Mouse (Mus musculus) midbrain, embryonic 16.5 days (tissue): Measurements from ENCODE around the gene Gm45062. TPM values are rescaled to one million over a fixed set of nuclear protein-coding genes. Genes with fewer than 3 reads are reported as not detected.

ENCODE experiments used
- ATAC-seq: fragments of 200-750 bp; cut with Nextera tagmentation; 2 replicates; pipeline ENCODE4 v1.8.0; 2017; ENCODE audit warnings: moderate TSS enrichment
- H3K27ac ChIP-seq: fragments of 300-500 bp; sonication (generic); 2 replicates; pipeline ENCODE4 v1.5.1; 2014; ENCODE audit warnings: mild to moderate bottlenecking, low read length, mixed read lengths
- H3K27me3 ChIP-seq: fragments of 300-500 bp; sonication (generic); 2 replicates; pipeline ENCODE4 v1.6.1; 2014; ENCODE audit warnings: low read depth, low read length, mixed read lengths; ENCODE audit not compliant: control insufficient read depth, insufficient read depth
- H3K36me3 ChIP-seq: fragments of 300-500 bp; sonication (generic); 2 replicates; pipeline ENCODE4 v1.6.1; 2014; ENCODE audit warnings: mild to moderate bottlenecking, low read length, moderate library complexity, mixed read lengths; ENCODE audit not compliant: control insufficient read depth, insufficient read depth
- H3K4me1 ChIP-seq: fragments of 300-500 bp; sonication (generic); 2 replicates; pipeline ENCODE4 v1.6.1; 2014; ENCODE audit warnings: mild to moderate bottlenecking, low read length, mixed read lengths; ENCODE audit not compliant: control insufficient read depth, insufficient read depth
- H3K4me2 ChIP-seq: fragments of 300-500 bp; sonication (generic); 2 replicates; pipeline ENCODE4 v1.6.1; 2014; ENCODE audit warnings: mild to moderate bottlenecking, low read length, mixed read lengths
- H3K4me3 ChIP-seq: fragments of 300-500 bp; sonication (generic); 2 replicates; pipeline ENCODE4 v1.5.1; 2014; ENCODE audit warnings: low read depth, mild to moderate bottlenecking, low read length, moderate library complexity, mixed read lengths
- H3K9ac ChIP-seq: fragments of 300-500 bp; sonication (generic); 2 replicates; pipeline ENCODE4 v1.6.1; 2014; ENCODE audit warnings: low read depth, low read length, mixed read lengths
- H3K9me3 ChIP-seq: fragments of 300-500 bp; sonication (generic); replicated peaks from 2 replicates; pipeline ENCODE4 v1.6.1; 2014; ENCODE audit warnings: mild to moderate bottlenecking, low read length, mixed read lengths; ENCODE audit not compliant: control insufficient read depth, poor library complexity, severe bottlenecking
- WGBS: fragments of 180-500 bp; shearing (Covaris S2); extraction: QIAGEN DNeasy Blood & Tissue Kit; methylation state at CpG from one replicate; pipeline ENCODE4 v1.1.7; 2014; 5-methylcytosine and 5-hydroxymethylcytosine counted together
- polyA plus RNA-seq: library from polyadenylated mRNA; unstranded; fragments of >200 nt; fragmentation: Nextera tagmentation; extraction: Ambion mirVana; gene quantifications from 2 replicates; pipeline ENCODE4 v1.2.1, GENCODE M21; 2015

Gene Gm45062
- polyA plus RNA-seq, 1 experiment from 2014 or later = 9.6 TPM

DNA sequence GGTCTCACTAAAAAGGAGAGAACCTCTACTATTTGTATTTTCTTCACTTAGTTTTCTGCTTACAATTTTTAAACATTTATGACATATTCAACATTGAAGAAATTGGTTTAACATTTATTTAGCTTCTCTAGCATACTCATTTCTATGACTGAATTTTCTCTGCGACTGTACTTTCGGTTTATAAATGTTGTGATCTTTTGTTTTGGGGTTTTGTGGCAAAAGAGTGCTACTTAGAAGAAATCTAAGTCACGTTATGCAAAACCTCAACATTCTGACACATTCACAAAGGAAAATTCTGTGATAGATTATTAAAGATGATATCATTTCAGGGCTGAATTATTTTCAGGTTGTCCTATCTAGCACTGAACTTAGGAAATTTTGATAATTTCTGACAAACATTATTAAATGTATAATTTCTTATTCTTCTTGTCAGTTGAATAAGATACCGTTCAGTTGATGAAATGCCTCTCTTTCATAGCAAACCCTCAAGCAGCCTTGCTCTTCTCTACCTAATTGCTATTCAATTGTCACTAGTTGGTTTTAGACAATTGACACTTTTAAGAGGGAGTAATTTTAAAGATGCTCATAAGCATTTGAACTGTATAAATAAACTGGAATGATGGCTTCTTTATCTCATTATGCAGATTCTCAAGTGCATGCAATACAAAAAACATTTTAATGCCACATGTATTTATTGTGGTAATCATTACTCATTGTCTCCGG is 297.8 kb downstream of the Gm45062 start:
- WGBS = 87% methylated on average over 5 of the region's 5 CpGs
- Histone ChIP-seq H3K9ac (no peak overlapping the region), H3K27me3 (no peaks in the 10 kb centered on the region), H3K9me3 (no peaks in the 10 kb centered on the region), H3K4me3 (no peak overlapping the region), H3K4me1 (no peaks in the 10 kb centered on the region), H3K4me2 (no peak overlapping the region), H3K27ac (no peak overlapping the region), H3K36me3 (no peaks in the 10 kb centered on the region)
- ATAC-seq = no peak

DNA sequence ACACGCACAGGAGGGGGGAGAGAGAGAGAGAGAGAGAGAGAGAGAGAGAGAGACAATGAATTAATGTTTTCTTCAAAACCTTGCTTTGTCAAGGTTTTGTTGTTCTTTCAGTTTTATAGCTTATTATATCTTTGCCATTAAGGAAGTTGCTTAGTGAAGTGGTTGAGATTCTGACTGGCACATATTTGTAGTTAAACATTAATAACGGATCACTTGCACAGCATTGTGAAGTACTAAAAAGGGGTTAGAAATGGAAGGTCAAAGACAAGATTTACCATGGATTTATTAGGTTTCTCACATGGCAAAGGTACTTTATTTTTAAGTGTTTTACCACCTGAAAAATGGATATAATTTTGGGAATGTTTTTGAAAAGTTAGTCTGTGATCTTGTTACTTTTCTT is 301.4 kb downstream of the Gm45062 start:
- no peaks in the 10 kb centered on the region; the same call in 1 of the 2 replicates for H3K36me3 ChIP-seq
- no peaks in the 10 kb centered on the region for H3K27me3 ChIP-seq
- H3K9ac ChIP-seq = no peak overlapping the region
- H3K4me3 ChIP-seq = no peak overlapping the region
- ATAC-seq = no peak
- no peak overlapping the region for H3K4me2 ChIP-seq
- no peak overlapping the region for H3K27ac ChIP-seq
- no peaks in the 10 kb centered on the region for H3K4me1 ChIP-seq
- 86% methylated on average over 2 of the region's 2 CpGs for WGBS
- H3K9me3 ChIP-seq = no peaks in the 10 kb centered on the region

DNA sequence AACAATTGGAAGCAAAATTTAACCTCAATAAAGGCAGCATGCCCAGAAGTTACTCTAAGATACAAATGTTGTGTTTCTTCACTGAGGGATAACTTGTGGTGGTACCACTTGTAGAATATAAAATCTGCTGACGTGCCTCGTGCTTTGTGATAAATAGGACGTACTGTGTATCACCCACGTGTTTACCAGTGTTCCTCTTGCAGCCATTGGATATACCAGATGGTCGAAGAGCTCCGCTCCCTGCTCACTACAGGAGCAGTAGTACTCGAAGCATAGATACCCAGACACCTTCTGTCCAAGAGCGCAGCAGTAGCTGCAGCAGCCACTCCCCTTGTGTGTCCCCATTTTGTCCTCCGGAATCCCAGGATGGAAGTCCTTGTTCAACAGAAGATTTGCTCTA is 323.1 kb downstream of the Gm45062 start:
- Histone ChIP-seq H3K4me3 (no peak overlapping the region), H3K27me3 (no peaks in the 10 kb centered on the region), H3K4me2 (no peak overlapping the region), H3K4me1 (no peaks in the 10 kb centered on the region), H3K36me3 (0 out of 2 replicates have a peak, but pooled peaks cover 2% of the 10 kb centered on the region), H3K9me3 (no peaks in the 10 kb centered on the region), H3K9ac (no peak overlapping the region), H3K27ac (no peak overlapping the region)
- 97% methylated on average over 9 of the region's 9 CpGs for WGBS
- no peak for ATAC-seq

DNA sequence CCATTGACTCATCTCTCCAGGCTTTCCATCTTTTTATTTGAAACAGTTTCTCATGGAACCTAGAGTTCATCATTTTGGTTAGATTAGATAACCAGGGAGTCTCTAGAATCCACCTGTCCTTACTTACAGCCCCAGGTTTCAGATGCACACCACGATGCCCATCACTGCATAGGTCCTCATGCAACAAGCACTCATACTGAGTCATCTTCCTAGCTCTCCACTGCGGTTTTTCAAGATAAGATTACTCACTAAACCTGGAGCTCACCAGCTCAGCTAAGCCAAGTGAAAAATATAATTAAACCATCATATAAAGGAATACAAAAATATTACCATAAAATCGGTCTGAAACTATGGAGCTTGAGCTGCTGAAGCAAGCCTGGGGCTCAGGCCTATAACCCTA is 324.6 kb downstream of the Gm45062 start:
- WGBS = 92% methylated on average over 3 of the region's 3 CpGs
- H3K27me3 ChIP-seq = no peaks in the 10 kb centered on the region
- H3K4me2 ChIP-seq = no peak overlapping the region
- H3K9me3 ChIP-seq = no peaks in the 10 kb centered on the region
- H3K9ac ChIP-seq = no peak overlapping the region
- 0 out of 2 replicates have a peak, but pooled peaks cover 2% of the 10 kb centered on the region for H3K36me3 ChIP-seq
- H3K27ac ChIP-seq = no peak overlapping the region
- H3K4me1 ChIP-seq = no peaks in the 10 kb centered on the region
- ATAC-seq = no peak
- no peak overlapping the region for H3K4me3 ChIP-seq

DNA sequence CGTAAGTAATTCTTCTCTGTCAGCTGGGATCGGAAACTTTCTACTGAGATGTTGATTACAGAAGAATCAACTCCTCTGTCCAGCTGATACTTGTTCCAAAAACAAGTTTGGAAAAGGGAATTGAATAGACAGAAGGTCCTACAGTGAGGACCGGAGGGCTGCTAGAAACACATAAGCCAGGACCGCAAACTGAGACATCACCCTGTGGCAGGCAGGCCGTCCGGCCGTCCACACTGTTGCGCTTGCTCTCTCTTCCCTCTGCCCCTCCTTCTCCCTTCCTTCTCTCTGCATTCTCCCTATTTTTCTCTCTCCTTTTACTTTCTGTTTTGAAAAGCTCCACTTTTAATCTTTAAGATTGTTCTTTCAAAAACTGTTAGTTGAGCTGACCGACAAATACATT is 332.4 kb downstream of the Gm45062 start:
- Histone ChIP-seq H3K27me3 (no peaks in the 10 kb centered on the region), H3K27ac (no peak overlapping the region), H3K4me3 (no peak overlapping the region), H3K4me1 (no peaks in the 10 kb centered on the region), H3K9ac (no peak overlapping the region), H3K4me2 (no peak overlapping the region), H3K9me3 (no peaks in the 10 kb centered on the region), H3K36me3 (no peaks in the 10 kb centered on the region)
- 87% methylated on average over 9 of the region's 9 CpGs for WGBS
- no peak for ATAC-seq

DNA sequence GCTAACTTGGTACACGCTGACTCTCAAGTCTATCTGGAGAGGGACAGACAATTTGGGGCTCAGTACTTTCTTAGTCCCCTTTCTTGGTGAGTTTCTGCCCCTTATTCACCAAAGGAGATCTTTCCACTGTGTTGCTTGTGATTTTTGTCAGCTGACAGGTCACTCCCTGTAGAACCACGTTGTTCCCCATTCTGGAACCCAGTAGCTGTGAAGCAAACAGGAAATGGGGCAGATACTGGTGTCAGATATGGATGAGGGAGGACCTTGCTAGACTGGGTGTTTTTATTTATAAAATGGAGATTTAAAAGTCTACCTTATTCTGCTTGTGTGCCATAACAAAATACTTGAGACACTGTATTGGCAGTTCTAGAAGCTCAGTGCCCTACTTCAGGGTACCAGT is 358.1 kb downstream of the Gm45062 start:
- no peak for ATAC-seq
- Histone ChIP-seq H3K4me1 (no peaks in the 10 kb centered on the region), H3K9me3 (no peaks in the 10 kb centered on the region), H3K4me3 (no peak overlapping the region), H3K4me2 (no peak overlapping the region), H3K27me3 (no peaks in the 10 kb centered on the region), H3K9ac (no peak overlapping the region), H3K36me3 (no peaks in the 10 kb centered on the region), H3K27ac (no peak overlapping the region)
- whole genome bisulfite sequencing = 74% methylated on average over 2 of the region's 2 CpGs

DNA sequence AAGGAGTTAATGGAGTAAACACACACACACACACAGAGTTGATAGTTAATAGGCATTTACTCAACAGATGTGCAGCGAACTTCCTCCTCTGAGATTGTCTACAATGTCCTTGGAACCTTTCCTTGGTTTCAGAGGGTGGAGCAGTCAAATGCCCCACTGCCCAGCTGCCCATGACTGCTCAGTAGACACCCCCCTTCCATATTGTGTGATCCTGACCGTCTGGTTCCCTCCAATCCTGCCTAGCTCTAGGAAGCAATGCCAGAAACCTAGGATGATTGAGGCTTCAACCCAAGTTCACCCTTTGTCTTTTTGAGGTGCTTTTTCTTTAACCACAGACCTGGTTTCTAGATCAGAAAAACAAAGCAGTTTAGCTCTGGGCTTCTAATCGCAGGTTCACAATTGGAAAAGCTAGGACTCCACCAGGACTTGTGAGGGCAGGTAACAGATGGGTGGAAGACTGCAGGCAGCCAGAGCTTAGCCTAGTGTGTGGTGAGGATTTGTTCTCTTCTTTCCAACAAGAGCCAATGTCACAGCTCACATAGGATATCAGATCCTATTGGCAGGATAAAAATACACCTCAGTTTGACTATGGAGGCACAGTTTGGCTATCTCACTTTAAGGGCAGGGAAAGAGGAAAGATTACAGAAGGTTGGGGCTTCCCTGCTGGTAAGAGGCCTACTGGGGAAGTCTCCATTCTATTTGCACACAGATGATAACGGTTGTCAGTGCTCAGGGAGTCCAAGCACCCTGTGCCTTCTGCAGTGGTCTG is 360.5 kb downstream of the Gm45062 start:
- no peak for ATAC-seq
- WGBS = 84% methylated on average over 4 of the region's 4 CpGs
- H3K27me3 ChIP-seq = no peaks in the 10 kb centered on the region
- no peak overlapping the region for H3K9ac ChIP-seq
- no peak overlapping the region for H3K27ac ChIP-seq
- no peaks in the 10 kb centered on the region for H3K9me3 ChIP-seq
- H3K36me3 ChIP-seq = no peaks in the 10 kb centered on the region
- H3K4me1 ChIP-seq = no peaks in the 10 kb centered on the region
- H3K4me3 ChIP-seq = no peak overlapping the region
- H3K4me2 ChIP-seq = no peak overlapping the region

DNA sequence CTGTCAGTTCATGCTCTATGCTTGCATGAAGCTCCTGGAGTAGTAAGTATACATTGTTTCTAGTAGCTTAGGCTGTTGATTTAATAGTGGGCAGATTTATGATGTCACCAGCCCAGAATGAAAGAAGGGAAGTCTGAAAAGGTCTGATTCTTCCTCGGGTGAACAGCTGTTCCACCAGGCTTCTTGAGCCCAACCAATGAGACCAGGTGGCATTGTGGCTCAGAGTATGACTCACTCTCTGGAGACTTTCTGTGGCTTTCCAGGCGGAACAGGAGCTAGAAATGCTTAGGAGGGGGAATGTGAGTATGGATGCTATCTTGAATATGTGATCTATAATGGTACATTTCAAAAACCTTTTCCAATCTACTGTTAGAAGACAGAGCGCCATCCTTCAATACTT is 363.8 kb downstream of the Gm45062 start:
- no peak overlapping the region for H3K4me3 ChIP-seq
- WGBS = 78% methylated on average over 3 of the region's 3 CpGs
- no peaks in the 10 kb centered on the region for H3K4me1 ChIP-seq
- no peaks in the 10 kb centered on the region for H3K27me3 ChIP-seq
- ATAC-seq = no peak
- H3K36me3 ChIP-seq = no peaks in the 10 kb centered on the region
- no peak overlapping the region for H3K4me2 ChIP-seq
- H3K9ac ChIP-seq = no peak overlapping the region
- H3K9me3 ChIP-seq = no peaks in the 10 kb centered on the region
- H3K27ac ChIP-seq = no peak overlapping the region

DNA sequence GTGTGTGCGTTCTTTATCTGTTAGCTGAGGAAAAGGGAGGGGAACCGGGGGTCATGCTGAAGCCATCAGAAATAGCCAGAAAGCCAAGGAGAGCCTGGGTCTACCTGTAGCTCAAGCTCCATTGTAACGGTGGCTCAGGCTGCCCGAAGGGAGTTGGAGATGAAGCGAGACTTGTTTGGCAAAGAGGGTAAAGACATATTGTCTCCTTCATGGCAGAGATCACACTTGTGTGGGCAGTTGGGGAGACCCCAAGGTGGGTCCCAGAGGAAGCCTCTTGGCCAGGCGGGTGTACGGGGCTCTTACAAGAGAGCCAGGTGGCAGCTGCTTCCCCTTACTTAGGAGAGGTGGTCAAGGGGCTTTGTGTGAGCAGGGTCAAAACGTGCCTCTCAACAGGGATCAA is 369.0 kb downstream of the Gm45062 start:
- ATAC-seq = no peak
- 89% methylated on average over 8 of the region's 8 CpGs for WGBS

More for the DNA sequence above, 369.0 kb downstream of the Gm45062 start:
- H3K4me2 ChIP-seq = no peak overlapping the region
- H3K9ac ChIP-seq = no peak overlapping the region
- H3K27ac ChIP-seq = no peak overlapping the region
- H3K4me3 ChIP-seq = no peak overlapping the region
- no peaks in the 10 kb centered on the region; the same call in 1 of the 2 replicates for H3K36me3 ChIP-seq
- no peaks in the 10 kb centered on the region for H3K4me1 ChIP-seq
- no peaks in the 10 kb centered on the region for H3K9me3 ChIP-seq
- no peaks in the 10 kb centered on the region for H3K27me3 ChIP-seq
